Mouse (Mus musculus) heart, embryonic 15.5 days (tissue): Measurements from ENCODE around the gene Helz2. TPM values are rescaled to one million over a fixed set of nuclear protein-coding genes. Genes with fewer than 3 reads are reported as not detected.

Experiments
- ATAC-seq: fragments of 200-750 bp; cut with Nextera tagmentation; replicated peaks from 2 replicates; pipeline ENCODE4 v1.8.0; 2017; ENCODE audit warnings: low read depth, moderate TSS enrichment; ENCODE audit not compliant: insufficient number of reproducible peaks, insufficient read depth, low FRiP score
- H3K27ac ChIP-seq: fragments of 300-500 bp; sonication (generic); 2 replicates; pipeline ENCODE4 v1.5.1; 2015; ENCODE audit warnings: mild to moderate bottlenecking, inconsistent platforms
- H3K27me3 ChIP-seq: fragments of 300-500 bp; sonication (generic); 2 replicates; pipeline ENCODE4 v1.6.1; 2015; ENCODE audit warnings: inconsistent platforms
- H3K36me3 ChIP-seq: fragments of 300-500 bp; sonication (generic); 2 replicates; pipeline ENCODE4 v1.6.1; 2015; ENCODE audit warnings: mild to moderate bottlenecking, inconsistent platforms
- H3K4me1 ChIP-seq: fragments of 300-500 bp; sonication (generic); replicated peaks from 2 replicates; pipeline ENCODE4 v1.6.1; 2015; ENCODE audit warnings: inconsistent platforms
- H3K4me2 ChIP-seq: fragments of 300-500 bp; sonication (generic); 2 replicates; pipeline ENCODE4 v1.6.1; 2015; ENCODE audit warnings: inconsistent platforms, mild to moderate bottlenecking, moderate library complexity
- H3K4me3 ChIP-seq: fragments of 300-500 bp; sonication (generic); 2 replicates; pipeline ENCODE4 v1.5.1; 2015; ENCODE audit warnings: mild to moderate bottlenecking, inconsistent platforms
- H3K9ac ChIP-seq: fragments of 300-500 bp; sonication (generic); 2 replicates; pipeline ENCODE4 v1.6.1; 2015; ENCODE audit warnings: mild to moderate bottlenecking, inconsistent platforms
- H3K9me3 ChIP-seq: fragments of 300-500 bp; sonication (generic); replicated peaks from 2 replicates; pipeline ENCODE4 v1.6.1; 2016; ENCODE audit warnings: inconsistent platforms
- WGBS: fragments of 180-500 bp; shearing (Covaris S2); methylation state at CpG from one replicate; pipeline ENCODE4 v1.1.7; 2015; ENCODE audit warnings: mixed read lengths; 5-methylcytosine and 5-hydroxymethylcytosine counted together
- polyA plus RNA-seq: library from polyadenylated mRNA; unstranded; fragments of >200 nt; fragmentation: Nextera tagmentation; extraction: Ambion mirVana; gene quantifications from 2 replicates; pipeline ENCODE4 v1.2.1, GENCODE M21; 2015

The Helz2 gene
- polyA plus RNA-seq, 1 experiment from 2014 or later, result 0.87 TPM

GRCm38 (mm10) chr2:181218881-181219485 lies 22.8 kb downstream of the Helz2 start:
- Histone ChIP-seq H3K4me3 (no peak overlapping the region), H3K9me3 (no peaks in the 10 kb centered on the region), H3K27me3 (peaks cover 19% of the 10 kb centered on the region), H3K9ac (no peak overlapping the region), H3K36me3 (no peaks in the 10 kb centered on the region), H3K4me1 (peaks cover 14% of the 10 kb centered on the region), H3K27ac (peak overlapping the region; percentile 60; the same call in 1 of the 2 replicates), H3K4me2 (peak overlapping the region; percentile 67; the same call in 1 of the 2 replicates)
- no peak for ATAC-seq
- WGBS, result 48% methylated on average over 5 of the region's 5 CpGs

GRCm38 (mm10) chr2:181216037-181216436 lies 25.8 kb downstream of the Helz2 start:
- H3K27me3 ChIP-seq, result peaks cover 48% of the 10 kb centered on the region
- H3K9me3 ChIP-seq, result no peaks in the 10 kb centered on the region
- no peak overlapping the region for H3K4me2 ChIP-seq
- H3K36me3 ChIP-seq, result no peaks in the 10 kb centered on the region
- H3K4me3 ChIP-seq, result no peak overlapping the region
- ATAC-seq, result no peak
- no peak overlapping the region for H3K27ac ChIP-seq
- H3K9ac ChIP-seq, result no peak overlapping the region
- WGBS, result 81% methylated on average over 6 of the region's 6 CpGs
- peaks cover 24% of the 10 kb centered on the region for H3K4me1 ChIP-seq

GRCm38 (mm10) chr2:181213021-181213445 lies 28.8 kb downstream of the Helz2 start, which contains the start of gene Srms:
TSS of gene Srms (minus strand) at chr2:181213185.
- WGBS, result 2% methylated on average over 17 of the region's 17 CpGs
- no peak for ATAC-seq
- no peak within 1 kb of the TSS; the same call in none of the 2 replicates for H3K9ac ChIP-seq

GRCm38 (mm10) chr2:181212389-181213020 lies 29.3 kb downstream of the Helz2 start:
- ATAC-seq, result no peak
- peak overlapping the region; percentile 65 for H3K4me2 ChIP-seq
- no peaks in the 10 kb centered on the region for H3K36me3 ChIP-seq
- H3K9me3 ChIP-seq, result no peaks in the 10 kb centered on the region
- WGBS, result 3% methylated on average over 34 of the region's 34 CpGs
- H3K9ac ChIP-seq, result no peak overlapping the region; the same call in none of the 2 replicates
- peaks cover 10% of the 10 kb centered on the region for H3K4me1 ChIP-seq
- H3K4me3 ChIP-seq, result peak overlapping the region; percentile 42
- no peak overlapping the region for H3K27ac ChIP-seq
- H3K27me3 ChIP-seq, result peaks cover 60% of the 10 kb centered on the region

More at GRCm38 (mm10) chr2:181213021-181213445, 28.8 kb downstream of the Helz2 start, which contains the start of gene Srms:
- Histone ChIP-seq H3K27me3 (peaks cover 60% of the 10 kb centered on the region), H3K36me3 (no peaks in the 10 kb centered on the region), H3K4me3 (peak within 1 kb of the TSS; percentile 42), H3K27ac (no peak within 1 kb of the TSS), H3K9me3 (no peaks in the 10 kb centered on the region), H3K4me2 (peak within 1 kb of the TSS; percentile 65), H3K4me1 (peaks cover 10% of the 10 kb centered on the region)

DNA sequence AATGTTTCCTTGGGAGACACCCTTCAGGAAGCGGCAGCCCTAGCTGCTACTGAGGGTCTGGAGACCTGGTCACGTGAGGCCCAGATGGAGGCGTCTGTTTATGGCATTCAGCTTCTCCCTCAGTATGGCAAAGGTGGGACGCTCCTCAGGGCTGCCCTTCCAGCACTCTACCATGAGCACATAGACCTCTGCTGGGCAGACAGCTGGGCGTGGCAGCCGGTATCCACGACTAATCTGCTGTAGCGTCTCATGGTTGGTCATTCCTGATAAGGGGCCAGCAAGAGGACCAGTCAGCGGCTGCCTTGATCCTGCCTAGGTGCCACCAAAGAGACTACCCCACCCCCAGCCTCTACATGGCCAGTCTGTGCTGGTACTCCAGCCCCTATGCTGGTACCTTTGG lies 35.7 kb downstream of the Helz2 start:
- H3K4me2 ChIP-seq, result no peak overlapping the region
- H3K9me3 ChIP-seq, result no peaks in the 10 kb centered on the region
- ATAC-seq, result no peak
- no peaks in the 10 kb centered on the region for H3K4me1 ChIP-seq
- H3K36me3 ChIP-seq, result no peaks in the 10 kb centered on the region
- no peak overlapping the region for H3K9ac ChIP-seq
- H3K4me3 ChIP-seq, result no peak overlapping the region
- H3K27ac ChIP-seq, result no peak overlapping the region
- peaks cover 28% of the 10 kb centered on the region for H3K27me3 ChIP-seq
- 73% methylated on average over 9 of the region's 9 CpGs for WGBS

GRCm38 (mm10) chr2:181205678-181206077 lies 36.1 kb downstream of the Helz2 start:
- H3K36me3 ChIP-seq, result no peaks in the 10 kb centered on the region
- peaks cover 23% of the 10 kb centered on the region for H3K27me3 ChIP-seq
- no peaks in the 10 kb centered on the region for H3K4me1 ChIP-seq
- no peak overlapping the region for H3K4me2 ChIP-seq
- WGBS, result 64% methylated on average over 5 of the region's 5 CpGs
- H3K9ac ChIP-seq, result no peak overlapping the region
- H3K9me3 ChIP-seq, result no peaks in the 10 kb centered on the region
- no peak overlapping the region for H3K4me3 ChIP-seq
- ATAC-seq, result no peak
- H3K27ac ChIP-seq, result no peak overlapping the region

DNA sequence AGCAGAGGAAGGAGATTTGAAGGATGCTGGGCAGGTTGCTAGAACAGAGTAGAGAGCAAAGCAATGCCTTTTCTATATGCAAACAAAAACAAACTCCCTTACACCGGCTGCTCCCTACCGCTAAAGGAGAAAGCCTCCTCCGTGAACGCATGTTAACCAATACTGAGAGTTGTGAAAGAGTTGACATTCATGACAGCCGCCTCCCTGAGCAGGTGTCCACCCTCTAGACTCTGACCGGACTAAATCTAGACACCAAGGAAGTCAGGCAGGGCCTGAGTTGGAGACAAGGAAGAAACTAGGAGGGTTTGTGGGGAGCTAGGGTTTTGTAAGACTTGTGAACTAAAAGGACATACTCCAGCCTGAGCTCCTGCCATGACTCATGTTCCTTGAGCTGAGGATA lies 38.9 kb downstream of the Helz2 start:
- H3K4me2 ChIP-seq, result no peak overlapping the region
- no peak for ATAC-seq
- 75% methylated on average over 6 of the region's 6 CpGs for WGBS
- H3K4me1 ChIP-seq, result no peaks in the 10 kb centered on the region
- H3K27me3 ChIP-seq, result peaks cover 17% of the 10 kb centered on the region
- no peak overlapping the region for H3K27ac ChIP-seq
- no peak overlapping the region for H3K9ac ChIP-seq
- H3K9me3 ChIP-seq, result no peaks in the 10 kb centered on the region
- H3K36me3 ChIP-seq, result no peaks in the 10 kb centered on the region
- H3K4me3 ChIP-seq, result no peak overlapping the region

GRCm38 (mm10) chr2:181202422-181202821 lies 39.4 kb downstream of the Helz2 start, which contains the start of gene Ptk6:
TSS of gene Ptk6 (minus strand) at chr2:181202789.
- H3K4me2 ChIP-seq, result no peak within 1 kb of the TSS
- no peak within 1 kb of the TSS for H3K9ac ChIP-seq
- H3K27me3 ChIP-seq, result peaks cover 17% of the 10 kb centered on the region
- no peak for ATAC-seq
- no peak within 1 kb of the TSS for H3K27ac ChIP-seq
- H3K9me3 ChIP-seq, result no peaks in the 10 kb centered on the region
- H3K4me1 ChIP-seq, result no peaks in the 10 kb centered on the region
- WGBS, result 77% methylated on average over 3 of the region's 3 CpGs
- H3K36me3 ChIP-seq, result no peaks in the 10 kb centered on the region
- H3K4me3 ChIP-seq, result no peak within 1 kb of the TSS

DNA sequence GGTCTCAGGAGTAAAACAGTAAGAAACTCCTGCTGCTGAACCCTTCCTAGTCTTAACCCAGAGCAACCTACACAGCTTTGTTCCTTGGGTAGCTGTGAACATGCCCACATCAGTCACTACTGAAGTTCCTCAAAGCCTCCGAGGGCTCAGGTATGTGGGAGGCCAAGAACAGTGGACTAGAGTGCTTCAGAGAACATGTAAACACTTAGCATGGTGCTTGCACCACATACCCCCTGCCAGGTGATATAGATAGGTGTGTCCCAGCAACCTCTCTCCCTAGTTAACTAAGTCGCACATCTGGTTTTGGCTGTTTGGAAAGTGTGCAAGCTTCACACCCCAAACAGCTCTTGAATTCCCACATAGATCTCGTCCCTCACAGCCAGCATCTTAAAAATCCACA lies 40.2 kb downstream of the Helz2 start:
- no peak overlapping the region for H3K27ac ChIP-seq
- no peaks in the 10 kb centered on the region for H3K36me3 ChIP-seq
- no peaks in the 10 kb centered on the region for H3K9me3 ChIP-seq
- H3K9ac ChIP-seq, result no peak overlapping the region
- no peak for ATAC-seq
- H3K4me1 ChIP-seq, result no peaks in the 10 kb centered on the region
- H3K4me3 ChIP-seq, result no peak overlapping the region
- H3K27me3 ChIP-seq, result peaks cover 17% of the 10 kb centered on the region
- WGBS, result 62% methylated on average over 3 of the region's 3 CpGs
- no peak overlapping the region for H3K4me2 ChIP-seq

- WGBS, result 75% methylated on average over 4 of the region's 4 CpGs
- Histone ChIP-seq H3K4me2 (no peak overlapping the region), H3K27me3 (peaks cover 6% of the 10 kb centered on the region; the same call in 1 of the 2 replicates), H3K36me3 (no peaks in the 10 kb centered on the region), H3K27ac (no peak overlapping the region), H3K4me3 (no peak overlapping the region), H3K9ac (no peak overlapping the region), H3K9me3 (no peaks in the 10 kb centered on the region), H3K4me1 (no peaks in the 10 kb centered on the region)
- no peak for ATAC-seq
Measured at GRCm38 (mm10) chr2:181196628-181197300, 45.1 kb downstream of the Helz2 start.

DNA sequence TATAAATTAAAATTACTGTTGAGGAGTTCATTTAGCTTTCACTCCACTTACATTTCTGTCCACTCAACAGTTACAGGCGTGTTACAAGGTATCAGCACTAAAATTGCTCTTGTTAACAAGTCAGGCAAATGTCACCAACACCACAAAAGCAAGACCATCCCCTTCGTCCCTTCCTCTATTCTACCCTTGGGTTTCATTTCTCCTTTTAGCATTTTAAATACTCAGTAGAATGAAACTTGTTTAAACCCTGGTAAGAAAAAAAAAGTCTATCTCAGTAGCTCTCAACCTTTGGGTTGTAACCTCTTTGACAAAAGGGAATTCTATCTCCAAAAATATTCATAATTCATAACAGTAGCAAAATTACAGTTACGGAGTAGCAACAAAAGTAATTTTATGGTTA lies 48.8 kb downstream of the Helz2 start:
- H3K9me3 ChIP-seq, result no peaks in the 10 kb centered on the region
- no peak overlapping the region for H3K4me3 ChIP-seq
- H3K27ac ChIP-seq, result no peak overlapping the region
- H3K27me3 ChIP-seq, result no peaks in the 10 kb centered on the region; the same call in 1 of the 2 replicates
- H3K36me3 ChIP-seq, result no peaks in the 10 kb centered on the region
- H3K4me2 ChIP-seq, result no peak overlapping the region
- 56% methylated on average over 3 of the region's 3 CpGs for WGBS
- peaks cover 6% of the 10 kb centered on the region for H3K4me1 ChIP-seq
- H3K9ac ChIP-seq, result no peak overlapping the region
- no peak for ATAC-seq
